Mouse (Mus musculus) heart, postnatal 0 days (tissue): ENCODE measurements around the gene Cdk5r1. TPM values are rescaled to one million over a fixed set of nuclear protein-coding genes. Genes with fewer than 3 reads are reported as not detected.

ENCODE experiments used
- ATAC-seq: fragments of 200-750 bp; cut with Nextera tagmentation; 2 replicates; pipeline ENCODE4 v1.8.0; 2017; ENCODE audit warnings: low read depth, moderate number of reproducible peaks, moderate library complexity; ENCODE audit not compliant: insufficient read depth
- DNase-seq: peaks from one replicate; pipeline ENCODE4 v3.0.0-alpha.2; 2016; ENCODE audit warnings: low spot score
- H3K27ac ChIP-seq: fragments of 300-500 bp; sonication (generic); 2 replicates; pipeline ENCODE4 v1.5.1; 2014; ENCODE audit warnings: low read depth, mild to moderate bottlenecking
- H3K27me3 ChIP-seq: fragments of 300-500 bp; sonication (generic); 2 replicates; pipeline ENCODE4 v1.6.1; 2014; ENCODE audit warnings: low read length, mixed read lengths; ENCODE audit not compliant: control insufficient read depth, insufficient read depth
- H3K36me3 ChIP-seq: fragments of 300-500 bp; sonication (generic); replicated peaks from 2 replicates; pipeline ENCODE4 v1.6.1; 2014; ENCODE audit warnings: low read length, mixed read lengths; ENCODE audit not compliant: control insufficient read depth, insufficient read depth
- H3K4me1 ChIP-seq: fragments of 300-500 bp; sonication (generic); 2 replicates; pipeline ENCODE4 v1.6.1; 2014; ENCODE audit warnings: antibody characterized with exemption; ENCODE audit not compliant: control insufficient read depth, insufficient read depth
- H3K4me2 ChIP-seq: fragments of 300-500 bp; sonication (generic); 2 replicates; pipeline ENCODE4 v1.6.1; 2014; ENCODE audit warnings: low read depth, mild to moderate bottlenecking, low read length, moderate library complexity
- H3K4me3 ChIP-seq: fragments of 300-500 bp; sonication (generic); 2 replicates; pipeline ENCODE4 v1.5.1; 2014; ENCODE audit warnings: low read depth, low read length
- H3K9ac ChIP-seq: fragments of 300-500 bp; sonication (generic); replicated peaks from 2 replicates; pipeline ENCODE4 v1.6.1; 2014; ENCODE audit warnings: low read depth, low read length, mixed read lengths
- H3K9me3 ChIP-seq: fragments of 300-500 bp; sonication (generic); replicated peaks from 2 replicates; pipeline ENCODE4 v1.6.1; 2016; ENCODE audit warnings: low read length; ENCODE audit not compliant: control insufficient read depth
- CTCF ChIP-seq: IDR thresholded peaks from 2 replicates; pipeline ENCODE4 v1.5.1; 2016; ENCODE audit warnings: antibody characterized with exemption, control low read depth, low read depth
- EP300 ChIP-seq: IDR thresholded peaks from 2 replicates; pipeline ENCODE4 v1.6.1; 2016; ENCODE audit warnings: antibody characterized with exemption, low read depth
- WGBS: fragments of 180-500 bp; shearing (Covaris S2); extraction: QIAGEN DNeasy Blood & Tissue Kit; methylation state at CpG from one replicate; pipeline ENCODE4 v1.1.7; 2014; 5-methylcytosine and 5-hydroxymethylcytosine counted together
- polyA plus RNA-seq: library from polyadenylated mRNA; unstranded; fragments of >200 nt; fragmentation: Nextera tagmentation; extraction: Ambion mirVana; gene quantifications from 2 replicates; pipeline ENCODE4 v1.2.1, GENCODE M21; 2015
- total RNA-seq: library from RNA; depleted of rRNA; stranded (reverse); fragments of >200 nt; gene quantifications from 2 replicates; pipeline ENCODE4 v1.2.3, GENCODE M21; 2014; ENCODE audit warnings: low replicate concordance

Gene Cdk5r1
- total and polyA plus RNA-seq, 2 experiments from 2014 or later, result 0.31 to 0.33 TPM

DNA sequence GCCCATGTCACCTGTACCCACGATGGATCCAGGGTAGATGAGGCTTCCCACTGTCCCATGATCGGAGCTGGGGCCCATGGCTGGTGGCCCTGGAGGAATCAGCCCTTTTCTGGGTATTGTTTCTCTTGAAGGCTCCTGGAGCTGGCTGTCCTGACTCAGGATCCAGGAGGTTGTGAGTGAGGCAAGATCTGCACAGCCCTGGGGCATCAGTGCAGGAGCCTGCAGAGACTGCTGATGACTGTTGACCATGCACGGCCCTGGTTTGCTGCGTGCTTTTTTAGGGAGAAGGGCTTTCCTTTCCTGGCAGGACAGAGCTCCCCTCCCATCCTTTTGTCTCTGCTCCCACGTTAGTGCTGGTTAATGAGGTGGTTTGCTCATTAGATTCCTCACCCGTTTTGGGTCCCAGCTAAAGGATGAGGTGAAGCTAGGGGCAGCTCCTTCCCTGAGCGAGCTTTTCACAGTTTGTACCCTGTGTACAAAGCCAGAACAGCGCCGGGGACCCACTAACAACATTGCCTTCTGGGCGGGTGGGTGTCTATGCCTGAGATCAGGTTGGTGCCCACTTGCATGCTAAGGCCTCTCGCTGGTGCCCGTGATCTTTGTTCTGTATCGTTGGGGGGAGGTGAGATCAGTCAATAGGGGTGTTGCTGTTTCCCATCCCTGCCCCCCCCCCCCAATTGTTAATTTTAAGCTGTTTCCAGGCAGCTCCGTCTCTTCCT, 2.0 kb downstream of the Cdk5r1 start:
- Histone ChIP-seq H3K9me3 (no peaks in the 10 kb centered on the region), H3K9ac (no peak overlapping the region), H3K27ac (no peak overlapping the region), H3K36me3 (0 out of 2 replicates have a peak, but pooled peaks cover 2% of the 10 kb centered on the region), H3K4me3 (no peak overlapping the region), H3K27me3 (peaks cover 9% of the 10 kb centered on the region), H3K4me2 (no peak overlapping the region), H3K4me1 (peaks cover 8% of the 10 kb centered on the region; the same call in 1 of the 2 replicates)
- 83% methylated on average over 14 of the region's 14 CpGs for WGBS
- DNase-seq (no peak), ATAC-seq (no peak)
- TF ChIP-seq EP300 (no peak), CTCF (no peak)

DNA sequence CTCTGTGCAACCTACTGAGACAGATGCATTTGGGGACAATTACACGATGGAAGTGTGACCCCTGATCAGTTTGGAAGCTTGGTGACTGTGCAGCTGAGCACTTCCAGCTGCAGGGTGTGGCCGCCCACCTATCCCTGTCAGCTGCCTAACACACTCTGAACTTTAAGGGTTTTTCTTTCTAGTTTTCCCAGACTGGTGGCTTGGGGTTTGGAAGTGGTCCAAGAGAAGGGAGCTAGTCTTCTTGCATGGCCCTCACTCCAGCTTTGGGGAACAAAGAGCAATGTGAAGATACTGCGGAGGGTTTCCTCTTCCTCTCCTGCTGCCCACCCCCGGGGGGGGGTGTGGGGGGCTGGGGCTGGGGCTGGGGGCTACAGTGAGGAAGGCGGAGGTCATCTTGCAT, 2.6 kb downstream of the Cdk5r1 start:
- Histone ChIP-seq H3K27ac (no peak overlapping the region), H3K4me3 (no peak overlapping the region), H3K4me2 (no peak overlapping the region), H3K27me3 (peaks cover 9% of the 10 kb centered on the region), H3K4me1 (peaks cover 8% of the 10 kb centered on the region; the same call in 1 of the 2 replicates), H3K9ac (no peak overlapping the region), H3K36me3 (0 out of 2 replicates have a peak, but pooled peaks cover 2% of the 10 kb centered on the region), H3K9me3 (no peaks in the 10 kb centered on the region)
- ATAC-seq, result no peak
- DNase-seq, result no peak
- no peak for TF ChIP-seq EP300
- no peak for TF ChIP-seq CTCF
- WGBS, result 81% methylated on average over 5 of the region's 5 CpGs

DNA sequence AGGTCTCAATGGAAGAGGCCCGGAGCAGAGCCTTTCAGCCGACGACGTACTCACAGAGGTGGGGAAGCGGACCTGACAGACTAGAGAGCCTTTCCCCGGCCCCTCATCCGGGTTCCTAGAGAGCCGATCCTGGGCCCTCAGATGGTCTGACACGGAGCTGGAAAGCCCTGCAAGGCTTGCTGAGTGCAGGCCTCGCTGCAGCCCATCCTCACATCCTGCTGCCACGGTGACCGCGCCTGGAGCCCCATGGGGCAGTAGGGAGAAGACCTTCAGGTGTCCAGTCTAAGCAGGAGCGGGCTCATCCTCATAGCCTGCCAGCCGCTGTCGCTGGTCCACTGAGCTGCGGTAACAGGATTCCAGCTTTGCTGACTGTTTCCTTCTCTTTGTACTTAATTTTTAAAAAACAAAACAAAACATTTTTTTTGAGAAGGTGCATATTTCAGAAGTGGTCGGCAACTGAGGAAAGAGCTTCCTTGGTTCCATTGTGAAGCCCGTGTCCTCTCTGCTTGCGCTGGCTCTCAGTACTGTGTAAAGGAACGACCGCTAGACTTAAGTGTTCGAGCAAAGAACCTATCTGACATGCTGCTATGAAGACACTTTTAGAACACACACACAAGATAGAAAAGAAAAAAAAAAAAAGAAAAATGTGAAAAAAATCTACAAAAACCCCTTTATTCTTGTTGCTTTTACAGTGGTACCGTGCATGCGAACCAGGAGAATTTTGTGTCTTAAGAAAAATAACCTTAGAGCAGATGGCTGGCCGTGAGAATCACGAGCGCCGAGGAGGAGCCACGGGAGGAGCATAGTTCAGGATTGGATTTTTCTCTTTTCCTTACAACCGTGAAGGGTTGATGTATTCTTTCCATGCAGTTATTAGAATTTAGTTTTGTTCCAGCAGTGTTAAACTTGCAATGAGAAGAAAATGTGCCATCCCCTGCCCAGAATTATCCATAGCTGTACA, 3.4 kb downstream of the Cdk5r1 start:
- no peak for TF ChIP-seq CTCF
- TF ChIP-seq EP300, result no peak
- DNase-seq, result no peak
- H3K27ac ChIP-seq, result no peak overlapping the region
- 85% methylated on average over 31 of the region's 31 CpGs for WGBS
- no peak overlapping the region for H3K9ac ChIP-seq
- no peak overlapping the region for H3K4me2 ChIP-seq
- no peak overlapping the region for H3K4me3 ChIP-seq
- no peak for ATAC-seq
- H3K4me1 ChIP-seq, result peaks cover 9% of the 10 kb centered on the region; the same call in 1 of the 2 replicates
- peaks cover 9% of the 10 kb centered on the region for H3K27me3 ChIP-seq
- 0 out of 2 replicates have a peak, but pooled peaks cover 2% of the 10 kb centered on the region for H3K36me3 ChIP-seq
- H3K9me3 ChIP-seq, result no peaks in the 10 kb centered on the region

DNA sequence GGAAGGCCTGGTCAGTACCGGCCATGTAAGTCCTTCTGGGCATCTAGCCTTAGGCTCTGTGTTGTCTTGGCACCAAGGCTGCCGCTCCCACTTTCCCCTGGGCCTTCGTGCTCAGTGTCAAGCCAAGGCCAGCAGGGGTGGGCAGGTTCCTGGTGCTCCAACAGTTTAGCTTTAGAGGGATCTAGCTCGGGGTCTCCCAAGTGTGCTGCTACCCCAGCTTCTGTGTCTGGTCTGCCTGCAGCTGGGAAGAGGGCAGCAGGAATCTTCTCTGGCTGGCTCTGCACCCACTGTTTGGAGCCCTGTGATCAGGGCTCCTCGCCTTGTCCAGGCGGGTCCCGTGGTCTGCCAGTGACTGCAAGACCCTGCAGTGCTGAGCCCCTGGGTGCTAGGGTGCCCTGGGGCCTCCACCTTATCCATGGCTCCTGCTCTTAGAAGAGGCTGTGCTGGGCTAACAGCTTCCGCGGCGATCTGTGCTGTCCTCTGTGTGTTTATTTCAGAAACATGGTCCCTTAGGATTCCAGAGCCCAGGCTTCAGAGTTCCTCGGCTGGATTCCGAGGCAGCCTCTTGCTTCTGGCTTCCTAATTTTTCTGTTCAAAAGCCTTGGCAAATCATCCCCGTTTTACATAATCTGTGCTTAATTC, 4.7 kb downstream of the Cdk5r1 start:
- Histone ChIP-seq H3K9ac (no peak overlapping the region), H3K4me1 (peaks cover 16% of the 10 kb centered on the region; the same call in 1 of the 2 replicates), H3K9me3 (no peaks in the 10 kb centered on the region), H3K27me3 (peaks cover 9% of the 10 kb centered on the region), H3K27ac (no peak overlapping the region), H3K36me3 (0 out of 2 replicates have a peak, but pooled peaks cover 2% of the 10 kb centered on the region), H3K4me3 (no peak overlapping the region), H3K4me2 (no peak overlapping the region)
- no peak for DNase-seq
- WGBS, result 81% methylated on average over 13 of the region's 13 CpGs
- no peak for ATAC-seq
- no peak for TF ChIP-seq CTCF

DNA sequence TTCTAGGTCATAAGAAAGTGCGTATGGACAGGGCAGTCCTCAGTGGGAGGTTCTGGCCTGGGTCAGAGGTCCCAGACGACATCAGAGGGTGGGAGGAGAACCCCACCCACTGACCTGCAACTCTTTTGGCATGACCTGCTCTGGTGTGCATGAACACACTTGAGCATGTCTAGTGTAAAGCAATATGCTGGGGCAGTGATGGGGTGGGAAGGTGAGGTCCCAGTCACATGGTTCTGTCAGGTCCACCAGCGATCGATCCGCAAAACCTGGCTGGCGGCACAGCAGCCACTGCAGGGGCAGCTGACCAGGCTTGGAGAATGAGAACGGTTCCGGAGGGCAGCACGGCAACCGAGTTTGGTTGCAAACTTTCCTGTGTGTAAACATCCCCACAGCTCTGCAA, 5.5 kb downstream of the Cdk5r1 start:
- DNase-seq, result no peak
- Histone ChIP-seq H3K4me1 (peaks cover 17% of the 10 kb centered on the region; the same call in 1 of the 2 replicates), H3K4me2 (no peak overlapping the region), H3K9me3 (no peaks in the 10 kb centered on the region), H3K27me3 (peaks cover 9% of the 10 kb centered on the region), H3K4me3 (no peak overlapping the region), H3K27ac (no peak overlapping the region), H3K9ac (no peak overlapping the region), H3K36me3 (0 out of 2 replicates have a peak, but pooled peaks cover 2% of the 10 kb centered on the region)
- 84% methylated on average over 10 of the region's 10 CpGs for WGBS
- TF ChIP-seq EP300 (no peak), CTCF (no peak)
- ATAC-seq, result no peak
